8 mouse cellular contexts compared by ENCODE assay signal in genomic region chr4:115784769-115785510, GRCm38 (mm10). TPM values are rescaled to one million over a fixed set of nuclear protein-coding genes. Genes with fewer than 3 reads are reported as not detected.
DNase-seq lines count a peak whose midpoint lies in the region; ATAC-seq and TF ChIP-seq lines count a peak whose summit lies in the region.

Atpaf1 (plus strand) TSS chr4:115784812.

- WGBS in heart, embryonic 12.5 days = under 1% methylated on average over 69 of the region's 69 CpGs
- WGBS in kidney, postnatal 0 days = under 1% methylated on average over 68 of the region's 69 CpGs
- WGBS in liver, embryonic 11.5 days = under 1% methylated on average over 69 of the region's 69 CpGs

- no peaks in the 10 kb centered on the region for H3K27me3 ChIP-seq in erythroblast, embryonic 14.5 days (ENCODE audit: control insufficient read depth)
- no peaks in the 10 kb centered on the region for H3K27me3 ChIP-seq in heart, embryonic 12.5 days (replicated peaks)
- no peaks in the 10 kb centered on the region for H3K27me3 ChIP-seq in kidney, postnatal 0 days (ENCODE audit: insufficient read depth, low read length)
- no peaks in the 10 kb centered on the region for H3K27me3 ChIP-seq in liver, embryonic 11.5 days (replicated peaks; ENCODE audit: control insufficient read depth, insufficient read depth, low read length)
- H3K27me3 ChIP-seq in splenic B cell, adult 2 months (ENCODE audit: control insufficient read depth, insufficient read depth, low read length, poor library complexity, severe bottlenecking) = no peaks in the 10 kb centered on the region

- no peaks in the 10 kb centered on the region for H3K9me3 ChIP-seq in erythroblast, embryonic 14.5 days (ENCODE audit: control insufficient read depth, low read length)
- no peaks in the 10 kb centered on the region for H3K9me3 ChIP-seq in heart, embryonic 12.5 days (replicated peaks)
- no peaks in the 10 kb centered on the region for H3K9me3 ChIP-seq in kidney, postnatal 0 days (replicated peaks; ENCODE audit: low read length)
- H3K9me3 ChIP-seq in liver, embryonic 11.5 days (ENCODE audit: control insufficient read depth, low read length) = no peaks in the 10 kb centered on the region

- peak; percentile 85 for ATAC-seq in heart, embryonic 12.5 days (ENCODE audit: insufficient number of reproducible peaks, low FRiP score)
- ATAC-seq in kidney, postnatal 0 days (replicated peaks; ENCODE audit: low FRiP score, low read depth) = peak; percentile 83
- peak; percentile 84 for ATAC-seq in liver, embryonic 11.5 days (replicated peaks; ENCODE audit: low FRiP score)

- H3K9ac ChIP-seq in heart, embryonic 12.5 days = peak within 1 kb of the TSS; percentile 78
- H3K9ac ChIP-seq in kidney, postnatal 0 days (ENCODE audit: low read depth, low read length) = peak within 1 kb of the TSS; percentile 83
- peak within 1 kb of the TSS; percentile 90 for H3K9ac ChIP-seq in liver, embryonic 11.5 days (ENCODE audit: low read depth, low read length)

- H3K4me1 ChIP-seq in erythroblast, embryonic 14.5 days (ENCODE audit: control insufficient read depth) = peaks cover 27% of the 10 kb centered on the region
- peaks cover 15% of the 10 kb centered on the region for H3K4me1 ChIP-seq in heart, embryonic 12.5 days (replicated peaks)
- peaks cover 5% of the 10 kb centered on the region; the same call in 1 of the 2 replicates for H3K4me1 ChIP-seq in kidney, postnatal 0 days (replicated peaks; ENCODE audit: insufficient read depth, low read length)
- peaks cover 13% of the 10 kb centered on the region for H3K4me1 ChIP-seq in liver, embryonic 11.5 days (replicated peaks; ENCODE audit: control insufficient read depth, insufficient read depth, low read length)

- peak; percentile 33; the same call in 1 of the 2 replicates for TF ChIP-seq CTCF in kidney, postnatal 0 days (IDR thresholded peaks at IDR 0.05; ENCODE audit: low read depth)

- peaks cover 22% of the 10 kb centered on the region for H3K36me3 ChIP-seq in erythroblast, embryonic 14.5 days (ENCODE audit: control insufficient read depth)
- peaks cover 20% of the 10 kb centered on the region for H3K36me3 ChIP-seq in heart, embryonic 12.5 days
- H3K36me3 ChIP-seq in kidney, postnatal 0 days (ENCODE audit: insufficient read depth, low read length) = peaks cover 2% of the 10 kb centered on the region; the same call in 1 of the 2 replicates
- H3K36me3 ChIP-seq in liver, embryonic 11.5 days (ENCODE audit: control insufficient read depth, insufficient read depth, low read length) = peaks cover 4% of the 10 kb centered on the region; the same call in 1 of the 2 replicates
- no peaks in the 10 kb centered on the region; the same call in 1 of the 2 replicates for H3K36me3 ChIP-seq in splenic B cell, adult 2 months (ENCODE audit: control insufficient read depth, insufficient read depth, low read length, poor library complexity, severe bottlenecking)

- H3K27ac ChIP-seq in heart, embryonic 12.5 days (ENCODE audit: poor library complexity, severe bottlenecking) = peak within 1 kb of the TSS; percentile 43
- H3K27ac ChIP-seq in kidney, postnatal 0 days = peak within 1 kb of the TSS; percentile 64
- H3K27ac ChIP-seq in liver, embryonic 11.5 days (ENCODE audit: low read depth, low read length) = peak within 1 kb of the TSS; percentile 16

- peak; percentile 82 for DNase-seq in CD4-positive, CD25-positive, alpha-beta regulatory T cell, adult 2 months (ENCODE audit: low read depth, low spot score)
- peak; percentile 43 for DNase-seq in brain, embryonic 18.5 days (ENCODE audit: low read depth, low spot score)
- DNase-seq in kidney, postnatal 0 days (ENCODE audit: low spot score) = peak; percentile 68
- DNase-seq in liver, embryonic 11.5 days (ENCODE audit: low spot score) = peak; percentile 80
- peak; percentile 79 for DNase-seq in naive thymus-derived CD4-positive, alpha-beta T cell, adult 2 months (ENCODE audit: low read depth)
- peak; percentile 70 for DNase-seq in splenic B cell, adult 2 months (ENCODE audit: low read depth, low spot score)

- H3K4me3 ChIP-seq in erythroblast, embryonic 14.5 days (replicated peaks) = peak within 1 kb of the TSS; percentile 93
- peak within 1 kb of the TSS; percentile 66 for H3K4me3 ChIP-seq in heart, embryonic 12.5 days
- H3K4me3 ChIP-seq in kidney, postnatal 0 days (replicated peaks; ENCODE audit: low read depth, low read length) = peak within 1 kb of the TSS; percentile 82
- peak within 1 kb of the TSS; percentile 68 for H3K4me3 ChIP-seq in liver, embryonic 11.5 days (ENCODE audit: low read depth, low read length)

- H3K4me2 ChIP-seq in heart, embryonic 12.5 days = peak within 1 kb of the TSS; percentile 71
- H3K4me2 ChIP-seq in kidney, postnatal 0 days (ENCODE audit: low read length) = peak within 1 kb of the TSS; percentile 86
- H3K4me2 ChIP-seq in liver, embryonic 11.5 days = peak within 1 kb of the TSS; percentile 87

RNA-seq across cellular contexts. Expression of gene Atpaf1, which starts in this region (rescaled TPM):
- 0.21 and 0.33 TPM in 2 replicates for polyA plus RNA-seq in erythroblast, embryonic 14.5 days (2012)
- 69.9 and 73.5 TPM in 2 replicates for polyA plus RNA-seq in heart, embryonic 12.5 days (2016; fragmentation: Nextera tagmentation; extraction: Ambion mirVana)
- 61.6 and 62.1 TPM in 2 replicates for polyA plus RNA-seq in kidney, postnatal 0 days (2015; fragmentation: Nextera tagmentation; extraction: Ambion mirVana)
- polyA plus RNA-seq in liver, embryonic 11.5 days (2014; fragmentation: Nextera tagmentation; extraction: Ambion mirVana) = 42.1 and 48.7 TPM in 2 replicates

Comparison
In these comparisons a context has a peak if more than half of its experiments do, and no peak if none do; other contexts are left out.
1. Peak in every context shown above with its lines: DNase-seq, ATAC-seq, H3K4me3 ChIP-seq and H3K27ac ChIP-seq.
2. RNA of gene Atpaf1 (polyA plus RNA-seq): 69.9 to 73.5 TPM in heart, embryonic 12.5 days, 61.6 to 62.1 TPM in kidney, postnatal 0 days and 42.1 to 48.7 TPM in liver, embryonic 11.5 days; 0.21 to 0.33 TPM in erythroblast, embryonic 14.5 days; every median in the first group is over 10 times any median in the second.